Mouse (Mus musculus) embryo, embryonic 9.5 days (tissue): ENCODE results near the gene Galnt18.
A peak's percentile ranks its signal among the peaks of the same experiment; 100 is the strongest.

ENCODE experiments used
- DNase-seq: peaks from one replicate; pipeline ENCODE4 v3.0.0-alpha.2; 2017; ENCODE audit errors: extremely low spot score

Galnt18 gene

GRCm38 (mm10) chr7:111771251-111771801 is 8.5 kb downstream of the Galnt18 start:
- DNase-seq: no peak

- no peak for DNase-seq
Measured at GRCm38 (mm10) chr7:111770585-111770984, 9.2 kb downstream of the Galnt18 start.

GRCm38 (mm10) chr7:111766145-111766767 is 13.5 kb downstream of the Galnt18 start:
- no peak for DNase-seq

GRCm38 (mm10) chr7:111762754-111763153 is 17.0 kb downstream of the Galnt18 start:
- no peak for DNase-seq

- no peak for DNase-seq
Measured at GRCm38 (mm10) chr7:111748571-111749071, 31.2 kb downstream of the Galnt18 start.

- no peak for DNase-seq
Measured at GRCm38 (mm10) chr7:111744770-111745169, 35.0 kb downstream of the Galnt18 start.

GRCm38 (mm10) chr7:111741595-111741994 is 38.2 kb downstream of the Galnt18 start:
- DNase-seq: no peak

GRCm38 (mm10) chr7:111740091-111740490 is 39.7 kb downstream of the Galnt18 start:
- peak; percentile 28 for DNase-seq

- DNase-seq: peak; percentile 35
Measured at GRCm38 (mm10) chr7:111739371-111739765, 40.4 kb downstream of the Galnt18 start.

GRCm38 (mm10) chr7:111738456-111739370 is 41.1 kb downstream of the Galnt18 start:
- DNase-seq: no peak

- DNase-seq: no peak
Measured at GRCm38 (mm10) chr7:111737426-111737825, 42.4 kb downstream of the Galnt18 start.

- no peak for DNase-seq
Measured at GRCm38 (mm10) chr7:111736365-111736764, 43.4 kb downstream of the Galnt18 start.

GRCm38 (mm10) chr7:111730346-111731269 is 49.2 kb downstream of the Galnt18 start:
- DNase-seq: no peak

GRCm38 (mm10) chr7:111726928-111727327 is 52.8 kb downstream of the Galnt18 start:
- no peak for DNase-seq

GRCm38 (mm10) chr7:111724730-111725129 is 55.0 kb downstream of the Galnt18 start:
- DNase-seq: no peak

GRCm38 (mm10) chr7:111724004-111724403 is 55.8 kb downstream of the Galnt18 start:
- DNase-seq: no peak

- no peak for DNase-seq
Measured at GRCm38 (mm10) chr7:111721308-111721698, 58.5 kb downstream of the Galnt18 start.

GRCm38 (mm10) chr7:111720511-111721307 is 59.1 kb downstream of the Galnt18 start:
- no peak for DNase-seq

GRCm38 (mm10) chr7:111718900-111719299 is 60.9 kb downstream of the Galnt18 start:
- no peak for DNase-seq

- no peak for DNase-seq
Measured at GRCm38 (mm10) chr7:111714639-111715360, 65.0 kb downstream of the Galnt18 start.
